ENCODE assay signal across 10 mouse cellular contexts in the genomic region with DNA sequence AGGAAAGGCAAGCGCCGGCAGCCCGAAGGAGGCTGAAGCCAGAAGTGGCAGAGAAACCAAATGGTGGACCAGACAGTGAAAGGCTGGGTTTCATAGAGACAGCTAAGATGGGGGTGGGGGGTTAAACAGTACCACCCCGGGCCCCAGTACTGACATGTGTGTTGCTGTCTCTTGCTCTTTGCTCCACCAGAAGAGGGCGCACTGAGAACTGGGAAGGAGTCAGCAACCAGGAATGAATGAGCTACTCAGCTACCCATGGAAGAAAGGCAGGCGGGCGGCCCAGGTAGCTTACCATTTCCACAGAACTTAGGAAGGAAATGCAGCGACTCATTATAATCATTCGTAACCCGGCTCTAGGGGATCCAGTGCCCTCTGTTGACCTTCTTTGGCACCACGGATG. TPM values are rescaled to one million over a fixed set of nuclear protein-coding genes. Genes with fewer than 3 reads are reported as not detected.
DNase-seq lines count a peak whose midpoint lies in the region.
"Had no signal": no experiment of that assay in that cellular context is flagged by ENCODE, and none has a peak within 500 bp of the region (broad histone marks: within the 10 kb centered on the region; RNA-seq: fewer than 3 reads in every experiment).

No protein-coding gene starts in this region.

- H3K27me3 ChIP-seq in heart, embryonic 10.5 days (ENCODE audit: insufficient read depth, poor library complexity, severe bottlenecking) = peaks cover 28% of the 10 kb centered on the region

- H3K27ac ChIP-seq in heart, embryonic 10.5 days = no peak overlapping the region
- H3K27ac ChIP-seq: heart, embryonic 15.5 days had no signal

- no peak overlapping the region for H3K4me3 ChIP-seq in heart, embryonic 10.5 days
- H3K4me3 ChIP-seq: heart, embryonic 15.5 days; megakaryocyte, embryonic 14.5 days had no signal

- H3K36me3 ChIP-seq in heart, embryonic 10.5 days = no peaks in the 10 kb centered on the region
- H3K36me3 ChIP-seq: heart, embryonic 15.5 days had no signal

- 43% methylated on average over 11 of the region's 11 CpGs for WGBS in heart, embryonic 10.5 days

- H3K4me1 ChIP-seq in heart, embryonic 10.5 days = peaks cover 20% of the 10 kb centered on the region

- H3K9me3 ChIP-seq in heart, embryonic 10.5 days = peaks cover 2% of the 10 kb centered on the region; the same call in 1 of the 2 replicates
- H3K9me3 ChIP-seq: heart, embryonic 15.5 days had no signal

- intact Hi-C loops in left cerebral cortex, postnatal 4 days (cut with DNase I) = no loop called here

- peak; percentile 40 for DNase-seq in heart, adult 8-10 months (ENCODE audit: low spot score)
- no peak for DNase-seq in heart, embryonic 10.5 days (ENCODE audit: low spot score)
- peak; percentile 61 for DNase-seq in urinary bladder, postnatal 14 days (ENCODE audit: low spot score)
- no peak for DNase-seq in urinary bladder, adult 2 months (ENCODE audit: low spot score)
- peak; percentile 31 for DNase-seq in embryo, embryonic 9.5 days (ENCODE audit: extremely low spot score)
- DNase-seq in lung, postnatal 14 days = peak; percentile 65
- DNase-seq in retina, embryonic 14.5 days (ENCODE audit: low spot score) = no peak
- DNase-seq in left cerebral cortex, postnatal 4 days = no peak

RNA-seq across cellular contexts. Expression of a gene that starts 16.4 kb away (rescaled TPM):
- total RNA-seq in heart, adult 8-10 months (2022) = not detected
- polyA plus RNA-seq in heart, embryonic 10.5 days (2016; fragmentation: Nextera tagmentation; extraction: Ambion mirVana) = 0.06 TPM in 1 of 2 replicates, not detected in the other
- polyA plus RNA-seq in urinary bladder, adult 2 months (2012; rRNA removed) = 0.01 and 0.07 TPM in 2 replicates
- 1 to 10 TPM in 1 of 2 experiments, not detected in 1; 1.2 TPM for total RNA-seq in left cerebral cortex, postnatal 4 days (2021)
- polyA plus RNA-seq: heart, embryonic 15.5 days had no signal

RNA-seq across cellular contexts. Expression of a gene that starts 30.1 kb away (rescaled TPM):
- total RNA-seq in heart, adult 8-10 months (2022) = 100 to 1,000 TPM in 2 of 4 experiments, 10 to 100 TPM in 2; 97.3 to 112 (median 103) TPM
- 1.6 and 3.3 TPM in 2 replicates for polyA plus RNA-seq in heart, embryonic 10.5 days (2016; fragmentation: Nextera tagmentation; extraction: Ambion mirVana)
- polyA plus RNA-seq in urinary bladder, adult 2 months (2012; rRNA removed) = 0.45 and 0.72 TPM in 2 replicates
- under 1 TPM in 1 of 2 experiments, not detected in 1; 0.60 TPM for total RNA-seq in left cerebral cortex, postnatal 4 days (2021)

RNA-seq across cellular contexts. Expression of a gene that starts 46.0 kb away (rescaled TPM):
- total RNA-seq in heart, adult 8-10 months (2022) = not detected
- polyA plus RNA-seq in heart, embryonic 10.5 days (2016; fragmentation: Nextera tagmentation; extraction: Ambion mirVana) = 0.06 and 0.09 TPM in 2 replicates
- polyA plus RNA-seq in urinary bladder, adult 2 months (2012; rRNA removed) = not detected in 2 replicates
- not detected for total RNA-seq in left cerebral cortex, postnatal 4 days (2021)
- polyA plus RNA-seq: heart, embryonic 15.5 days had no signal

RNA-seq across cellular contexts. Expression of a gene that starts 58.7 kb away (rescaled TPM):
- total RNA-seq in heart, adult 8-10 months (2022) = 100 to 1,000 TPM in 1 of 4 experiments, 10 to 100 TPM in 3; 88.8 to 101 (median 95.0) TPM
- 20.1 and 30.1 TPM in 2 replicates for polyA plus RNA-seq in heart, embryonic 10.5 days (2016; fragmentation: Nextera tagmentation; extraction: Ambion mirVana)
- polyA plus RNA-seq in urinary bladder, adult 2 months (2012; rRNA removed) = 55.8 and 73.8 TPM in 2 replicates
- total RNA-seq in left cerebral cortex, postnatal 4 days (2021) = 100 to 1,000 TPM; 472 to 479 TPM

Comparison
In these comparisons a context has a peak if more than half of its experiments do, and no peak if none do; other contexts are left out.
1. DNase-seq: peak in heart, adult 8-10 months (single experiment), urinary bladder, postnatal 14 days (single experiment), embryo, embryonic 9.5 days (single experiment) and lung, postnatal 14 days (single experiment); none in heart, embryonic 10.5 days (single experiment), urinary bladder, adult 2 months (single experiment), retina, embryonic 14.5 days (single experiment) and left cerebral cortex, postnatal 4 days (single experiment).
2. RNA of a gene that starts 30.1 kb away (total RNA-seq): 97.3 to 112 TPM in heart, adult 8-10 months; 0.60 TPM in left cerebral cortex, postnatal 4 days; every median in the first group is over 10 times any median in the second.